Mouse (Mus musculus) limb, embryonic 14.5 days (tissue): Measurements from ENCODE around the gene Ubiad1. TPM values are rescaled to one million over a fixed set of nuclear protein-coding genes. Genes with fewer than 3 reads are reported as not detected.

Experiments
- ATAC-seq: fragments of 200-750 bp; cut with Nextera tagmentation; 2 replicates; pipeline ENCODE4 v1.8.0; 2017; ENCODE audit warnings: low read depth, moderate number of reproducible peaks, moderate TSS enrichment; ENCODE audit not compliant: low FRiP score
- DNase-seq: peaks from one replicate; pipeline ENCODE4 v3.0.0-alpha.2; 2015; ENCODE audit warnings: low spot score
- H3K27ac ChIP-seq: fragments of 300-500 bp; sonication (generic); replicated peaks from 2 replicates; pipeline ENCODE4 v1.5.1; 2014; ENCODE audit warnings: low read depth, mild to moderate bottlenecking, low read length, moderate library complexity, mixed read lengths
- H3K27me3 ChIP-seq: fragments of 300-500 bp; sonication (generic); 2 replicates; pipeline ENCODE4 v1.6.1; 2014; ENCODE audit warnings: low read length, mixed read lengths; ENCODE audit not compliant: control insufficient read depth, insufficient read depth
- H3K36me3 ChIP-seq: fragments of 300-500 bp; sonication (generic); 2 replicates; pipeline ENCODE4 v1.6.1; 2014; ENCODE audit warnings: mild to moderate bottlenecking, low read length, moderate library complexity, mixed read lengths; ENCODE audit not compliant: control insufficient read depth, insufficient read depth
- H3K4me1 ChIP-seq: fragments of 300-500 bp; sonication (generic); 2 replicates; pipeline ENCODE4 v1.6.1; 2014; ENCODE audit warnings: antibody characterized with exemption, low read length, mixed read lengths; ENCODE audit not compliant: control insufficient read depth, insufficient read depth
- H3K4me2 ChIP-seq: fragments of 300-500 bp; sonication (generic); replicated peaks from 2 replicates; pipeline ENCODE4 v1.6.1; 2014; ENCODE audit warnings: low read depth, mild to moderate bottlenecking, low read length, moderate library complexity; ENCODE audit not compliant: severe bottlenecking
- H3K4me3 ChIP-seq: fragments of 300-500 bp; sonication (generic); replicated peaks from 2 replicates; pipeline ENCODE4 v1.5.1; 2014; ENCODE audit warnings: low read length
- H3K9ac ChIP-seq: fragments of 300-500 bp; sonication (generic); 2 replicates; pipeline ENCODE4 v1.6.1; 2014; ENCODE audit warnings: mild to moderate bottlenecking, low read depth, low read length, moderate library complexity; ENCODE audit not compliant: severe bottlenecking
- H3K9me3 ChIP-seq: fragments of 300-500 bp; sonication (generic); 2 replicates; pipeline ENCODE4 v1.6.1; 2016; ENCODE audit warnings: low read length; ENCODE audit not compliant: control insufficient read depth
- POLR2A ChIP-seq: fragments of 200-500 bp; IDR thresholded peaks from 2 replicates; pipeline ENCODE4 v1.8.0; 2012; ENCODE audit warnings: inconsistent platforms, mild to moderate bottlenecking, moderate library complexity, borderline replicate concordance; ENCODE audit not compliant: insufficient read depth, insufficient read length; ENCODE audit errors: extremely low read depth
- WGBS: fragments of 180-500 bp; shearing (Covaris S2); extraction: QIAGEN DNeasy Blood & Tissue Kit; methylation state at CpG from one replicate; pipeline ENCODE4 v1.1.7; 2014; 5-methylcytosine and 5-hydroxymethylcytosine counted together
- polyA plus RNA-seq, 2 experiments: library from polyadenylated mRNA; depleted of rRNA in 1 of 2; stranded (reverse) in 1 of 2; unstranded in 1 of 2; fragments of >200 nt; fragmentation: Nextera tagmentation in 1 of 2; extraction: Ambion mirVana in 1 of 2; gene quantifications; 2 replicates each; pipeline versions ENCODE4 v1.2.1 to v1.2.3; 2012 to 2014

Gene Ubiad1
- polyA plus RNA-seq, 2 experiments = 14.0 to 15.0 TPM

GRCm38 (mm10) chr4:148435657-148436330, 8.8 kb downstream of the Ubiad1 start:
- Histone ChIP-seq H3K27me3 (no peaks in the 10 kb centered on the region), H3K36me3 (peaks cover 22% of the 10 kb centered on the region), H3K27ac (no peak overlapping the region), H3K9ac (no peak overlapping the region), H3K9me3 (no peaks in the 10 kb centered on the region), H3K4me2 (no peak overlapping the region), H3K4me3 (no peak overlapping the region), H3K4me1 (no peaks in the 10 kb centered on the region)
- no peak for TF ChIP-seq POLR2A
- 68% methylated on average over 6 of the region's 6 CpGs for WGBS
- no peak for ATAC-seq
- no peak for DNase-seq

DNA sequence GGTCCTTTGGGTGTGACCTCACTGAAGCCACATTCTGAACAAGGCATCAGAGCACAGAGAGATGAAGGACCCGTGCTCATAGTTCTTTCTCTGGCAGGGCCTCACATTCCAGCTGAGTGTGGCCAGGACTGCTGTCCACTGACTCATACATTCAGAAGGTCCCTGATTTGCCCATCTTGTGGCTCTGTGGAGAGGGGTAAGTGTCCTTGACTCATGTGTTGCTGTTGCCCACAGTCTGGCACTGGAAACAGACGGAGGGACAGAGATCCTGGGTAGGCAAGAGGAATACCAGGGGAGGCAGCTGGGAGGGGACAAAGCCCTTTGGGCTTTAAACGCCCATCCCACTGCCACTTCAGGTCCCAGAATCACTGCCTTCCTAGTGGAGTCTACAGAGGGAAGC, 9.5 kb downstream of the Ubiad1 start:
- no peak overlapping the region for H3K27ac ChIP-seq
- H3K9ac ChIP-seq = no peak overlapping the region
- no peak overlapping the region for H3K4me3 ChIP-seq
- H3K4me2 ChIP-seq = no peak overlapping the region
- H3K9me3 ChIP-seq = no peaks in the 10 kb centered on the region
- no peak for ATAC-seq
- 88% methylated on average over 3 of the region's 3 CpGs for WGBS
- DNase-seq = no peak
- TF ChIP-seq POLR2A = no peak
- H3K27me3 ChIP-seq = no peaks in the 10 kb centered on the region
- no peaks in the 10 kb centered on the region for H3K4me1 ChIP-seq
- peaks cover 18% of the 10 kb centered on the region for H3K36me3 ChIP-seq

GRCm38 (mm10) chr4:148434554-148434953, 10.0 kb downstream of the Ubiad1 start:
- ATAC-seq = no peak
- Histone ChIP-seq H3K4me2 (no peak overlapping the region), H3K9me3 (no peaks in the 10 kb centered on the region), H3K4me1 (no peaks in the 10 kb centered on the region), H3K36me3 (peaks cover 18% of the 10 kb centered on the region), H3K27ac (no peak overlapping the region), H3K4me3 (no peak overlapping the region), H3K27me3 (no peaks in the 10 kb centered on the region), H3K9ac (no peak overlapping the region)
- DNase-seq = no peak
- 83% methylated on average over 4 of the region's 4 CpGs for WGBS
- TF ChIP-seq POLR2A = no peak

GRCm38 (mm10) chr4:148433813-148434212, 10.8 kb downstream of the Ubiad1 start:
- no peak overlapping the region for H3K9ac ChIP-seq
- peaks cover 18% of the 10 kb centered on the region for H3K36me3 ChIP-seq
- H3K27me3 ChIP-seq = no peaks in the 10 kb centered on the region
- 83% methylated on average over 5 of the region's 5 CpGs for WGBS
- ATAC-seq (no peak), DNase-seq (no peak)
- no peaks in the 10 kb centered on the region for H3K9me3 ChIP-seq
- no peak for TF ChIP-seq POLR2A
- no peak overlapping the region for H3K4me3 ChIP-seq
- no peak overlapping the region for H3K4me2 ChIP-seq
- no peaks in the 10 kb centered on the region for H3K4me1 ChIP-seq
- no peak overlapping the region for H3K27ac ChIP-seq

DNA sequence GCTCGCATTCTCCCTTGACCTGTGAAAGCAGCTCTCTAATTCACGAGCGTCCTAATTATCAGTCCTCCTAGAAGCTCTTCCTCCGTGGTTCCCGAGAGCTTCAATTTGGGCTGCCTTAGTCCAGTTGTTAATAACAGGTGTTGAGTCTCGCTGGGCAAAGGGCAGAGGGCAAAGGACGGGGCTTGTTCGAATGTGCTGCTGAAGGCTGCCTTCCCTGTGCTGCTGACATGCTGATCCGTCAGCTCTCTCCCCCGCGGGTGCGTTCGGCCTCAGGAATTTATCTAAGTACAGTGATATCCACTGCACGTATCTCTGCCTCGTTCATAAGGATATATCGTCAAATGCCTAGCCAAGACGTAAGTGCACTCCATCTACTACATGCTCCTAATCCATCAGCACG, 11.2 kb downstream of the Ubiad1 start:
- ATAC-seq (no peak), DNase-seq (no peak)
- no peaks in the 10 kb centered on the region for H3K27me3 ChIP-seq
- WGBS = 74% methylated on average over 18 of the region's 18 CpGs
- H3K4me3 ChIP-seq = no peak overlapping the region
- H3K4me1 ChIP-seq = no peaks in the 10 kb centered on the region
- H3K27ac ChIP-seq = no peak overlapping the region
- H3K36me3 ChIP-seq = peaks cover 18% of the 10 kb centered on the region
- H3K9me3 ChIP-seq = no peaks in the 10 kb centered on the region
- no peak overlapping the region for H3K4me2 ChIP-seq
- no peak overlapping the region for H3K9ac ChIP-seq
- no peak for TF ChIP-seq POLR2A

DNA sequence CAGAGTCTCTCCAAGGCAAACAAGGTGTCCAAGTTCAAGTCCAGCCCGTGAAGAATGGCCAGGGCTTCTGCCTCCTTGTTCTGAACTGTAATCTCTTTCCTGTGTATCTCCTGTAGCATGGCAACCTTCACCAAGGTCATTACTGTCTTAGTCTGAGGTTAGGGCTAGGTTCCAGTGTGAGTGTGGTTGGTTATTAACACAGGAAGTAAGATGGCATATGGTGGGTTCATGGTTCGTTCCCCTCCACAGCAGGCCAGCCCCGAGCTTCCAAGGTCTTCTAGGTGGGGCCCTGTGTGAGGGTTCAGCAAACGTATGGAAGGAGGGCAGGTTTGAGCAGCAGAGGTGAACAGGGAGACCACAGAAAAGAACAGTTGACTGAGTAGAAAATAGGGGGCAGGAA, 12.1 kb downstream of the Ubiad1 start:
- 84% methylated on average over 4 of the region's 4 CpGs for WGBS
- H3K36me3 ChIP-seq = peaks cover 16% of the 10 kb centered on the region
- H3K9ac ChIP-seq = no peak overlapping the region
- no peaks in the 10 kb centered on the region for H3K27me3 ChIP-seq
- TF ChIP-seq POLR2A = no peak
- H3K9me3 ChIP-seq = no peaks in the 10 kb centered on the region
- DNase-seq = no peak
- H3K4me3 ChIP-seq = no peak overlapping the region
- no peak overlapping the region for H3K4me2 ChIP-seq
- H3K27ac ChIP-seq = no peak overlapping the region
- H3K4me1 ChIP-seq = no peaks in the 10 kb centered on the region
- no peak for ATAC-seq
